ENCODE assay signal across 8 mouse cellular contexts in the genomic region with DNA sequence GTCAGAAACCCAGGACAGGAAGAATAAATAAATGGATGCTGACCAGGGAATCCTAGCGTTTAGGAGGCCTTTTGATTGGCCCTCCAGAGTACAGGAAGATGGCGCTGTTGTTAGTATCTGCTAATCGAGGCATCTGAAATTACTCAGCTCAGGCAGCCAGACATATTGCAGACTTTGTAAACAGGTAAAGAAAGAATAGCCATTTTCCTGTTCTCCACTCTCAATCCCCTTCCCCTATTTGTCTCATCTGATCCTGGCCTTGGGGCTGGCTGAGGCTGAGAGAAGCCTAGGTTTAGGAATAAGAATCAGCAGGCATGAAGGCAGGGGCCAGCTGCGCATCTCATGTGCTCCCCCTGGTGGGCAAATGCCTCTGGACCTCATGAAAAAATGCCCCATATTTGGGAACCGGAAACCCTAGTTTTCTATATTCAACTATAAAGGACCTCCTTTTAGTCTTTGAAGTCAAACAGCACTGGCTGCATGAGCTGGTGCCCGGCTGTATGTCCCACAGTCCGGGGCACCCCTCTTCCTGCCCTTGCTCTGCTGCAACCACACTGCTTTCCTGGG. TPM values are rescaled to one million over a fixed set of nuclear protein-coding genes. Genes with fewer than 3 reads are reported as not detected.
A peak's percentile ranks its signal among the peaks of the same experiment; 100 is the strongest.
DNase-seq lines count a peak whose midpoint lies in the region; TF ChIP-seq lines count a peak whose summit lies in the region.

No protein-coding gene starts in this region.

- peak; percentile 91 for TF ChIP-seq CTCF in layer of hippocampus, adult 2 months (conservative IDR thresholded peaks at IDR 0.05)

- H3K27ac ChIP-seq in heart, embryonic 10.5 days: peak overlapping the region; percentile 57
- H3K27ac ChIP-seq in layer of hippocampus, adult 2 months: no peak overlapping the region

- no peaks in the 10 kb centered on the region for H3K36me3 ChIP-seq in heart, embryonic 10.5 days

- 50% methylated on average over 7 of the region's 7 CpGs for WGBS in heart, embryonic 10.5 days

- no peak overlapping the region for H3K4me3 ChIP-seq in heart, embryonic 10.5 days
- no peak overlapping the region for H3K4me3 ChIP-seq in layer of hippocampus, adult 2 months

- no peaks in the 10 kb centered on the region for H3K27me3 ChIP-seq in heart, embryonic 10.5 days (ENCODE audit: insufficient read depth, poor library complexity, severe bottlenecking)

- no peaks in the 10 kb centered on the region for H3K9me3 ChIP-seq in heart, embryonic 10.5 days

- peak; percentile 59 for DNase-seq in CD4-positive helper T cell, adult 2 months (ENCODE audit: low read depth, low spot score)
- peak; percentile 22 for DNase-seq in WW6 (ENCODE audit: low read depth, low spot score)
- peak; percentile 64 to 66 for DNase-seq in cerebellum, postnatal 36 days
- peak; percentile 83 for DNase-seq in heart, embryonic 10.5 days (ENCODE audit: low spot score)
- peak; percentile 43 to 77 for DNase-seq in layer of hippocampus, adult 2 months (ENCODE audit: low spot score in 2 of 2)
- peak; percentile 91 for DNase-seq in lung, postnatal 10 days
- DNase-seq in right cerebral cortex, postnatal 25 days: peak; percentile 44
- DNase-seq in urinary bladder, postnatal 4 days (ENCODE audit: low spot score in 2 of 2): peak; percentile 63 to 83

- H3K4me1 ChIP-seq in heart, embryonic 10.5 days: peaks cover 40% of the 10 kb centered on the region

RNA-seq across cellular contexts. Expression of gene Smad5, which starts 44.8 kb away (rescaled TPM):
- 20.7 and 23.0 TPM in 2 replicates for polyA plus RNA-seq in heart, embryonic 10.5 days (2016; fragmentation: Nextera tagmentation; extraction: Ambion mirVana)
- 10 to 100 TPM; 26.3 to 28.0 TPM for total RNA-seq in layer of hippocampus, adult 2 months (2021)

RNA-seq across cellular contexts. Expression of gene Tgfbi, which starts 48.7 kb away (rescaled TPM):
- 50.4 and 66.2 TPM in 2 replicates for polyA plus RNA-seq in heart, embryonic 10.5 days (2016; fragmentation: Nextera tagmentation; extraction: Ambion mirVana)
- 1 to 10 TPM; 3.1 to 3.8 TPM for total RNA-seq in layer of hippocampus, adult 2 months (2021)

Comparison
In these comparisons a context has a peak if more than half of its experiments do, and no peak if none do; other contexts are left out.
1. DNase-seq: peak in every context shown above with its lines; median percentile 91 in lung, postnatal 10 days; 83 in heart, embryonic 10.5 days; 73 in urinary bladder, postnatal 4 days; 65 in cerebellum, postnatal 36 days; 60 in layer of hippocampus, adult 2 months; 59 in CD4-positive helper T cell, adult 2 months; 44 in right cerebral cortex, postnatal 25 days; 22 in WW6.